Mouse (Mus musculus): Measurements from ENCODE around the gene Hes7.

DNA sequence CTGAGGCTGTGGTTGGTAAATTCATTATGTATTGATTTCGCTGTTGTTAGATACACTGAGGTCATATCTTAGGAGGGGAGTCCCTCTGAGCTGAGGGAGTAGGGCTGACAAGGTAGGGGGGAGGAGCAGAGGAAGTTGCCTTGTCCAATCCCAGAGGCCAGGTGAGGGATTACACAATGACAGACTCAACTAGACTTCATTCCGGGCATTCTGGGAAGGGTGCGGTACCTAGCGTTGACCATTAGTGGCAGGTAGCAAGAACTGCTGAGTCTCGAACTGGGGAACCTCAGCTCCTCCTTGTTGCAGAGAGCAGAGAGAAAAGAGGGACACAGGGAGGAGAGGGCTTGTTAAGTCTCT lies 13.3 kb downstream of the Hes7 start:
- TF ChIP-seq CTCF (IDR thresholded peaks at IDR 0.05; ENCODE audit: low read depth): no peak
- TF ChIP-seq EP300 (IDR thresholded peaks at IDR 0.05; ENCODE audit: low read depth): no peak

All from liver, embryonic 14.5 days (tissue).